Mouse (Mus musculus) CD8-positive naive resting alpha-beta T cell, adult 2 months (primary cell): ENCODE data around the gene Fshr.
"Not testable (repeated sequence)": the region's sequence is repeated elsewhere in the genome, so short reads cannot be mapped to it uniquely, and the experiment has no call there.

Experiments used
- DNase-seq, 2 experiments: peaks; one replicate each; pipeline ENCODE4 v3.0.0; 2022; ENCODE audit warnings: low read depth in 2 of 2, low spot score in 2 of 2

The Fshr gene

GRCm38 (mm10) chr17:89200575-89200974, at the start of gene Fshr:
TSS of gene Fshr (minus strand) at chr17:89200675.
- no peak for DNase-seq

- DNase-seq: no peak
These were observed 1.7 kb upstream of the Fshr start for GRCm38 (mm10) chr17:89202181-89202580.

GRCm38 (mm10) chr17:89173545-89173944, 26.9 kb downstream of the Fshr start:
- DNase-seq: no peak

- DNase-seq: no peak
These were observed 35.7 kb downstream of the Fshr start for GRCm38 (mm10) chr17:89164773-89165172.

- no peak for DNase-seq
These were observed 38.0 kb downstream of the Fshr start for GRCm38 (mm10) chr17:89162475-89162874.

GRCm38 (mm10) chr17:89159343-89159742, 41.1 kb downstream of the Fshr start:
- not testable (repeated sequence) for DNase-seq

GRCm38 (mm10) chr17:89144806-89145205, 55.7 kb downstream of the Fshr start:
- DNase-seq: no peak

- no peak for DNase-seq
These were observed 80.5 kb downstream of the Fshr start for GRCm38 (mm10) chr17:89120023-89120422.

GRCm38 (mm10) chr17:89119250-89119649, 81.2 kb downstream of the Fshr start:
- no peak for DNase-seq

GRCm38 (mm10) chr17:89113944-89114343, 86.5 kb downstream of the Fshr start:
- DNase-seq: no peak

GRCm38 (mm10) chr17:89100719-89101350, 99.6 kb downstream of the Fshr start:
- DNase-seq: no peak

GRCm38 (mm10) chr17:89099733-89100132, 100.7 kb downstream of the Fshr start:
- not testable (repeated sequence) for DNase-seq

GRCm38 (mm10) chr17:89089692-89090475, 110.6 kb downstream of the Fshr start:
- DNase-seq: no peak

- no peak for DNase-seq
These were observed 117.6 kb downstream of the Fshr start for GRCm38 (mm10) chr17:89082897-89083296.

- no peak for DNase-seq
These were observed 120.8 kb downstream of the Fshr start for GRCm38 (mm10) chr17:89079706-89080105.

- no peak for DNase-seq
These were observed 136.0 kb downstream of the Fshr start for GRCm38 (mm10) chr17:89064327-89065095.

- no peak for DNase-seq
These were observed 138.0 kb downstream of the Fshr start for GRCm38 (mm10) chr17:89062348-89062949.

GRCm38 (mm10) chr17:89051031-89051563, 149.4 kb downstream of the Fshr start:
- no peak for DNase-seq

GRCm38 (mm10) chr17:89049071-89049470, 151.4 kb downstream of the Fshr start:
- DNase-seq: no peak

GRCm38 (mm10) chr17:89046016-89046415, 154.5 kb downstream of the Fshr start:
- no peak for DNase-seq

- no peak for DNase-seq
These were observed 163.8 kb downstream of the Fshr start for GRCm38 (mm10) chr17:89036723-89037122.
